Mouse (Mus musculus) MEL (cell line): ENCODE measurements around the gene Josd2. TPM values are rescaled to one million over a fixed set of nuclear protein-coding genes. Genes with fewer than 3 reads are reported as not detected.

ENCODE experiments used
- DNase-seq: peaks from one replicate; pipeline ENCODE4 v3.0.0; 2011; ENCODE audit warnings: low read depth, low spot score
- H3K27ac ChIP-seq: 2 replicates; pipeline ENCODE4 v1.5.1; 2012; ENCODE audit warnings: low read depth, mild to moderate bottlenecking, control low read depth, low read length, moderate library complexity; ENCODE audit not compliant: control insufficient read depth
- H3K27me3 ChIP-seq, 2 experiments: fragments of 150-350 bp in 1 of 2; sonication (generic) in 1 of 2; 2 replicates each; pipeline ENCODE4 v1.6.1; 2012; ENCODE audit warnings: low read length in 2 of 2, mild to moderate bottlenecking in 2 of 2, improper control_type of control experiment in 1 of 2, moderate library complexity in 1 of 2; ENCODE audit not compliant: insufficient read depth in 2 of 2, control insufficient read depth in 1 of 2
- H3K36me3 ChIP-seq, 2 experiments: 2 replicates each; pipeline ENCODE4 v1.6.1; 2012 to 2014; ENCODE audit warnings: low read length in 2 of 2, improper control_type of control experiment in 1 of 2, inconsistent platforms in 1 of 2, mild to moderate bottlenecking in 1 of 2; ENCODE audit not compliant: insufficient read depth in 2 of 2, control insufficient read depth in 1 of 2
- H3K4me1 ChIP-seq, 2 experiments: fragments of 150-350 bp in 1 of 2; sonication (generic) in 1 of 2; 2 replicates each; pipeline ENCODE4 v1.6.1; 2012; ENCODE audit warnings: low read length in 2 of 2, improper control_type of control experiment in 1 of 2, mild to moderate bottlenecking in 1 of 2; ENCODE audit not compliant: insufficient read depth in 2 of 2, control insufficient read depth in 1 of 2
- H3K4me3 ChIP-seq, 2 experiments: fragments of 150-350 bp in 1 of 2; sonication (generic) in 1 of 2; 2 replicates each; pipeline ENCODE4 v1.5.1; 2012; ENCODE audit warnings: low read depth in 2 of 2, low read length in 2 of 2, mild to moderate bottlenecking in 2 of 2, moderate library complexity in 2 of 2, control low read depth in 1 of 2, improper control_type of control experiment in 1 of 2; ENCODE audit not compliant: control insufficient read depth in 1 of 2, insufficient read depth in 1 of 2
- H3K79me2 ChIP-seq: 2 replicates; pipeline ENCODE4 v1.6.1; 2012; ENCODE audit warnings: mild to moderate bottlenecking, low read length, moderate library complexity; ENCODE audit not compliant: control insufficient read depth, poor library complexity, insufficient read depth
- H3K9ac ChIP-seq: 2 replicates; pipeline ENCODE4 v1.6.1; 2012; ENCODE audit warnings: low read depth, mild to moderate bottlenecking, control low read depth, low read length, moderate library complexity; ENCODE audit not compliant: control insufficient read depth, poor library complexity, severe bottlenecking
- H3K9me3 ChIP-seq: fragments of 150-350 bp; sonication (generic); replicated peaks from 2 replicates; pipeline ENCODE4 v1.6.1; 2012; ENCODE audit warnings: mild to moderate bottlenecking, low read length, improper control_type of control experiment, moderate library complexity; ENCODE audit not compliant: insufficient read depth
- BHLHE40 ChIP-seq: IDR thresholded peaks from 2 replicates; pipeline ENCODE4 v1.6.1; 2012; ENCODE audit warnings: low read depth, mild to moderate bottlenecking, inconsistent platforms, low read length, improper control_type of control experiment, borderline replicate concordance
- CHD1 ChIP-seq: IDR thresholded peaks from 2 replicates; pipeline ENCODE4 v1.6.1; 2012; ENCODE audit warnings: low read depth, mild to moderate bottlenecking, inconsistent platforms, low read length, improper control_type of control experiment
- CTCF ChIP-seq, 3 experiments: IDR thresholded peaks in 2 of 3; conservative IDR thresholded peaks in 1 of 3; 2 replicates each; pipeline ENCODE4 v1.5.1; 2011 to 2012; ENCODE audit warnings: low read length in 3 of 3, low read depth in 2 of 3, mild to moderate bottlenecking in 2 of 3, improper control_type of control experiment in 1 of 3, inconsistent platforms in 1 of 3, mixed read lengths in 1 of 3, moderate library complexity in 1 of 3; ENCODE audit not compliant: control insufficient read depth in 1 of 3, insufficient read depth in 1 of 3, poor library complexity in 1 of 3, severe bottlenecking in 1 of 3
- E2F4 ChIP-seq: IDR thresholded peaks from 2 replicates; pipeline ENCODE4 v1.6.1; 2011; ENCODE audit warnings: low read depth, low read length, improper control_type of control experiment, borderline replicate concordance
- ETS1 ChIP-seq: IDR thresholded peaks from 2 replicates; pipeline ENCODE4 v1.6.1; 2012; ENCODE audit warnings: low read depth, mild to moderate bottlenecking, inconsistent platforms, low read length, improper control_type of control experiment, moderate library complexity
- GABPA ChIP-seq: IDR thresholded peaks from 2 replicates; pipeline ENCODE4 v1.6.1; 2012; ENCODE audit warnings: low read depth, mild to moderate bottlenecking, inconsistent platforms, low read length, improper control_type of control experiment, moderate library complexity
- GATA1 ChIP-seq: IDR thresholded peaks from 2 replicates; pipeline ENCODE4 v1.6.1; 2011; ENCODE audit warnings: low read depth, low read length, improper control_type of control experiment
- JUND ChIP-seq: IDR thresholded peaks from 2 replicates; pipeline ENCODE4 v1.6.1; 2011; ENCODE audit warnings: low read depth, mild to moderate bottlenecking, improper control_type of control experiment, low read length
- MAFK ChIP-seq: IDR thresholded peaks from 2 replicates; pipeline ENCODE4 v1.6.1; 2011; ENCODE audit warnings: low read depth, mild to moderate bottlenecking, low read length, improper control_type of control experiment, borderline replicate concordance
- MAX ChIP-seq: IDR thresholded peaks from 2 replicates; pipeline ENCODE4 v1.6.1; 2011; ENCODE audit warnings: low read length, improper control_type of control experiment
- MAZ ChIP-seq: IDR thresholded peaks from 2 replicates; pipeline ENCODE4 v1.6.1; 2012; ENCODE audit warnings: low read depth, mild to moderate bottlenecking, inconsistent platforms, low read length, improper control_type of control experiment
- MYC ChIP-seq: IDR thresholded peaks from 2 replicates; pipeline ENCODE4 v1.6.1; 2011; ENCODE audit warnings: low read depth, mild to moderate bottlenecking, low read length, improper control_type of control experiment, moderate library complexity
- NRF1 ChIP-seq: IDR thresholded peaks from 2 replicates; pipeline ENCODE4 v1.6.1; 2014; ENCODE audit warnings: low read depth, mild to moderate bottlenecking, inconsistent platforms, low read length, improper control_type of control experiment, moderate library complexity; ENCODE audit not compliant: poor library complexity, insufficient read depth, severe bottlenecking
- POLR2AphosphoS2 ChIP-seq: IDR thresholded peaks from 2 replicates; pipeline ENCODE4 v1.6.1; 2011; ENCODE audit warnings: low read length, improper control_type of control experiment
- POLR2AphosphoS5 ChIP-seq: IDR thresholded peaks from 2 replicates; pipeline ENCODE4 v1.6.1; 2012; ENCODE audit warnings: low read depth, borderline replicate concordance, mild to moderate bottlenecking, inconsistent platforms, low read length, moderate library complexity, mixed read lengths
- RAD21 ChIP-seq: IDR thresholded peaks from 2 replicates; pipeline ENCODE4 v1.6.1; 2011; ENCODE audit warnings: mild to moderate bottlenecking, low read depth, low read length, improper control_type of control experiment
- SMC3 ChIP-seq: IDR thresholded peaks from 2 replicates; pipeline ENCODE4 v1.6.1; 2011; ENCODE audit warnings: low read depth, low read length, improper control_type of control experiment
- TAL1 ChIP-seq: IDR thresholded peaks from 2 replicates; pipeline ENCODE4 v1.6.1; 2012; ENCODE audit warnings: mild to moderate bottlenecking, inconsistent platforms, low read length, moderate library complexity, mixed read lengths
- USF1 ChIP-seq: IDR thresholded peaks from 2 replicates; pipeline ENCODE4 v1.6.1; 2014; ENCODE audit warnings: low read depth, mild to moderate bottlenecking, inconsistent platforms, low read length, improper control_type of control experiment, moderate library complexity
- USF2 ChIP-seq, 2 experiments: IDR thresholded peaks; 2 replicates each; pipeline ENCODE4 v1.6.1; 2011 to 2012; ENCODE audit warnings: improper control_type of control experiment in 2 of 2, low read length in 2 of 2, borderline replicate concordance in 1 of 2, inconsistent platforms in 1 of 2, low read depth in 1 of 2, mild to moderate bottlenecking in 1 of 2; ENCODE audit not compliant: insufficient read depth in 1 of 2
- ZC3H11A ChIP-seq: IDR thresholded peaks from 2 replicates; pipeline ENCODE4 v1.6.1; 2012; ENCODE audit warnings: low read depth, mild to moderate bottlenecking, inconsistent platforms, low read length, improper control_type of control experiment
- polyA plus RNA-seq, 2 experiments: library from polyadenylated mRNA; stranded (reverse) in 1 of 2; unstranded in 1 of 2; fragments of >175 nt in 1 of 2; fragments of >200 nt in 1 of 2; gene quantifications; 2 replicates each; pipeline versions ENCODE4 v1.2.1 to v1.2.4; 2012; ENCODE audit warnings: low replicate concordance in 2 of 2, low read depth in 1 of 2; ENCODE audit not compliant: insufficient read length in 2 of 2, insufficient read depth in 1 of 2, missing spikeins in 1 of 2
- total RNA-seq: library from RNA; depleted of rRNA; stranded (reverse); fragments of 300-350 nt; gene quantifications from 2 replicates; pipeline ENCODE4 v1.2.3, GENCODE M21; 2012

The Josd2 gene
- total and polyA plus RNA-seq, 3 experiments: 95.5 to 141 TPM; not detected in 1

- TF ChIP-seq SMC3: no peak
- TF ChIP-seq MAX: no peak
- no peak for TF ChIP-seq CTCF (IDR thresholded peaks at IDR 0.05 in 2 of 3, conservative IDR thresholded peaks at IDR 0.05 in 1 of 3; ENCODE audit: control insufficient read depth in 1 of 3, insufficient read depth in 1 of 3, low read depth in 2 of 3, low read length in 3 of 3, poor library complexity in 1 of 3, severe bottlenecking in 1 of 3)
- TF ChIP-seq USF1: no peak
- TF ChIP-seq E2F4: no peak
- no peak for TF ChIP-seq USF2 (IDR thresholded peaks at IDR 0.05; ENCODE audit: borderline replicate concordance in 1 of 2, insufficient read depth in 1 of 2, low read depth in 1 of 2, low read length in 2 of 2)
- TF ChIP-seq MAZ: no peak
- TF ChIP-seq ZC3H11A: no peak
- no peak for TF ChIP-seq CHD1
- no peak for TF ChIP-seq TAL1
- TF ChIP-seq NRF1: no peak
- no peak for TF ChIP-seq GATA1
- Histone ChIP-seq H3K36me3 (peaks cover 0 to 4% of the 10 kb centered on the region in 2 experiments; a peak in 2 of 4 replicates), H3K4me3 (no peak overlapping the region), H3K27me3 (no peaks in the 10 kb centered on the region), H3K4me1 (peaks cover 0 to 9% of the 10 kb centered on the region in 2 experiments; a peak in 2 of 4 replicates), H3K27ac (no peak overlapping the region), H3K9me3 (no peaks in the 10 kb centered on the region), H3K9ac (no peak overlapping the region), H3K79me2 (peaks cover 9% of the 10 kb centered on the region)
- DNase-seq: no peak
Measured at GRCm38 (mm10) chr7:44500046-44500445, 32.3 kb downstream of the Josd2 start.

- Histone ChIP-seq H3K36me3 (no peaks in the 10 kb centered on the region), H3K27ac (no peak overlapping the region), H3K9me3 (no peaks in the 10 kb centered on the region), H3K4me3 (no peak overlapping the region), H3K79me2 (no peaks in the 10 kb centered on the region), H3K9ac (no peak overlapping the region), H3K27me3 (no peaks in the 10 kb centered on the region), H3K4me1 (peaks cover 0 to 2% of the 10 kb centered on the region in 2 experiments; a peak in 1 of 4 replicates)
- no peak for TF ChIP-seq USF2 (IDR thresholded peaks at IDR 0.05; ENCODE audit: borderline replicate concordance in 1 of 2, insufficient read depth in 1 of 2, low read depth in 1 of 2, low read length in 2 of 2)
- no peak for TF ChIP-seq MYC
- no peak for TF ChIP-seq POLR2AphosphoS2
- TF ChIP-seq BHLHE40: no peak
- peak; percentile 92 for TF ChIP-seq JUND
- TF ChIP-seq SMC3: peak; percentile 78
- no peak for TF ChIP-seq POLR2AphosphoS5
- no peak for TF ChIP-seq MAX
- TF ChIP-seq CTCF (IDR thresholded peaks at IDR 0.05 in 2 of 3, conservative IDR thresholded peaks at IDR 0.05 in 1 of 3; ENCODE audit: control insufficient read depth in 1 of 3, insufficient read depth in 1 of 3, low read depth in 2 of 3, low read length in 3 of 3, poor library complexity in 1 of 3, severe bottlenecking in 1 of 3): peak; percentile 73 to 84 (median 79)
- TF ChIP-seq ZC3H11A: 0 out of 2 replicates have a peak, but pooled peaks have one; percentile 7
- no peak for TF ChIP-seq ETS1
- no peak for TF ChIP-seq NRF1
- TF ChIP-seq RAD21: peak; percentile 40
- TF ChIP-seq GABPA: no peak
- no peak for TF ChIP-seq MAFK
- DNase-seq: peak; percentile 81
Measured at GRCm38 (mm10) chr7:44501563-44502115, 33.9 kb downstream of the Josd2 start.
